18 mouse cellular contexts compared by ENCODE assay signal in the genomic region with DNA sequence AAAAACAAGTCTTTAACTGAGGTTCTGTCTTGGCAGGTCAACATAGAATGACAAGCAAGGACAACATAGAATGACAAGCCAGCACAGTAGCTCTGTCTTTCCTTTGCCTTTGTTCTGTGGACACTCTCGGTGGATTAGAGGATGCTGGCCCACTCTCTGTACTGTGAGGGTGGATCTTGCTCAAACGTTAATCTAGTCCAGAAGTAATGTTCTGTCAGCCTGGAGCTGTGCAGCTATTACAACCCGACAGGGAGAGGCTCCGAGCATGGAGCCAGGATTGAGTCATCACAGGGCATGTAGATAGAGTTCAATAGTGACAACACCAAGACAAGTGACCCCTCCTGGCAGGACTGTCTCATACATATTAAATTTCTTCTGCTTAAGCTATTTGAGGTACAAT. TPM values are rescaled to one million over a fixed set of nuclear protein-coding genes. Genes with fewer than 3 reads are reported as not detected.
"Had no signal": no experiment of that assay in that cellular context is flagged by ENCODE, and none has a peak within 500 bp of the region (broad histone marks: within the 10 kb centered on the region; RNA-seq: fewer than 3 reads in every experiment).

No protein-coding gene starts in this region.

- H3K36me3 ChIP-seq: limb, embryonic 13.5 days; midbrain, embryonic 10.5 days; neural tube, embryonic 15.5 days had no signal

- DNase-seq: kidney, postnatal 36 days; lung, embryonic 14.5 days; lung, postnatal 10 days; lung, postnatal 4 days; midbrain, embryonic 14.5 days; right cerebral cortex, adult 18-20 months; right cerebral cortex, postnatal 25 days; spleen, adult 18-20 months; thymus, adult 18-20 months; thymus, postnatal 14 days had no signal

- H3K4me1 ChIP-seq: limb, embryonic 13.5 days; midbrain, embryonic 10.5 days; neural tube, embryonic 15.5 days had no signal

- H3K27ac ChIP-seq: limb, embryonic 13.5 days; midbrain, embryonic 10.5 days; neural tube, embryonic 15.5 days had no signal

- H3K27me3 ChIP-seq: limb, embryonic 13.5 days; neural tube, embryonic 15.5 days had no signal

- H3K9me3 ChIP-seq: limb, embryonic 13.5 days; midbrain, embryonic 10.5 days; neural tube, embryonic 15.5 days had no signal

- H3K4me3 ChIP-seq: limb, embryonic 13.5 days; midbrain, embryonic 10.5 days; myocyte; neural tube, embryonic 15.5 days had no signal

RNA-seq across cellular contexts. Expression of a gene that starts 42.4 kb away (rescaled TPM):
- total RNA-seq: layer of hippocampus, adult 18-20 months; layer of hippocampus, postnatal 10 days; left cerebral cortex, postnatal 36 days had no signal
- polyA plus RNA-seq: midbrain, embryonic 14.5 days; neural tube, embryonic 11.5 days had no signal
